Mouse (Mus musculus) ES-Bruce4 (cell line): ENCODE results near the gene Plod3. TPM values are rescaled to one million over a fixed set of nuclear protein-coding genes. Genes with fewer than 3 reads are reported as not detected.
A peak's percentile ranks its signal among the peaks of the same experiment; 100 is the strongest.

Experiments used
- H3K27ac ChIP-seq: 2 replicates; pipeline ENCODE4 v1.5.1; 2012; ENCODE audit warnings: low read length, inconsistent platforms; ENCODE audit not compliant: insufficient read depth
- H3K27me3 ChIP-seq: 2 replicates; pipeline ENCODE4 v1.6.1; 2012; ENCODE audit warnings: mild to moderate bottlenecking, low read length, inconsistent platforms; ENCODE audit not compliant: control insufficient read depth, poor library complexity, insufficient read depth, severe bottlenecking
- H3K36me3 ChIP-seq: 2 replicates; pipeline ENCODE4 v1.6.1; 2012; ENCODE audit warnings: inconsistent platforms, mild to moderate bottlenecking, low read length, moderate library complexity; ENCODE audit not compliant: control insufficient read depth, poor library complexity, insufficient read depth, severe bottlenecking
- H3K4me1 ChIP-seq: one replicate; pipeline ENCODE4 v1.8.1; 2011; ENCODE audit warnings: low read length; ENCODE audit not compliant: control insufficient read depth, insufficient read depth
- H3K4me3 ChIP-seq: 2 replicates; pipeline ENCODE4 v1.5.1; 2011; ENCODE audit warnings: low read depth, mild to moderate bottlenecking, low read length
- H3K9ac ChIP-seq: 2 replicates; pipeline ENCODE4 v1.6.1; 2012; ENCODE audit warnings: low read depth, mild to moderate bottlenecking, inconsistent platforms; ENCODE audit not compliant: poor library complexity, severe bottlenecking
- H3K9me3 ChIP-seq: replicated peaks from 2 replicates; pipeline ENCODE4 v1.6.1; 2012; ENCODE audit warnings: mild to moderate bottlenecking, low read length, inconsistent platforms; ENCODE audit not compliant: control insufficient read depth, poor library complexity, insufficient read depth, severe bottlenecking
- CTCF ChIP-seq: IDR thresholded peaks from one replicate; pipeline ENCODE4 v1.8.1; 2011; ENCODE audit warnings: low read depth, low read length
- EP300 ChIP-seq: IDR thresholded peaks from 2 replicates; pipeline ENCODE4 v1.6.1; 2011; ENCODE audit warnings: low read depth, low read length; ENCODE audit not compliant: insufficient read depth
- POLR2A ChIP-seq: IDR thresholded peaks from one replicate; pipeline ENCODE4 v1.8.1; 2011; ENCODE audit warnings: low read length; ENCODE audit not compliant: insufficient read depth
- polyA plus RNA-seq: library from polyadenylated mRNA; stranded (reverse); fragments of >200 nt; gene quantifications from 2 replicates; pipeline ENCODE4 v1.2.4, GENCODE M21; 2011; ENCODE audit warnings: low read depth; ENCODE audit not compliant: missing spikeins, insufficient read depth, insufficient read length

Plod3 gene
- polyA plus RNA-seq, 1 experiment, result 29.3 TPM

DNA sequence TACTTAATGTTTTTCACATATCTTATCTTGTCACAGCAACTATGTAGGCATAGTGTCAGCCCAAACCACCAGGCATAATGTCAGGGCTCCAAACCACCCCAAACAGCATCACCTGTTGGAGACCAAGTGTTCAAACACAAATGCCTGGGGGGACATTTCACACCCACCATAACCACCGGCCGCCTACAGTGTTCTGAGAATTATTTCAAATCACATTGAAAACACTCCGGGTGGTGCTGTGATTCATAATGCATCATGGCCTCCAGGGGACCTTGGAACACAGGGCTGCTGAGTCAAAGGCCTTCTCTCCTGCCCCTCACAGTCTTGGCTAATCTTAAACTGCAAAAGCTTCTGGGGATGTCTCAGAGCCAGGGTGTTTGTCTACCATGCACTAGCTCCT, 29.1 kb downstream of the Plod3 start:
- TF ChIP-seq EP300, result no peak
- no peak for TF ChIP-seq POLR2A
- no peak for TF ChIP-seq CTCF
- no peaks in the 10 kb centered on the region for H3K36me3 ChIP-seq
- H3K27me3 ChIP-seq, result 0 out of 2 replicates have a peak, but pooled peaks cover 2% of the 10 kb centered on the region
- no peaks in the 10 kb centered on the region for H3K9me3 ChIP-seq
- H3K4me3 ChIP-seq, result no peak overlapping the region
- no peak overlapping the region for H3K27ac ChIP-seq
- no peaks in the 10 kb centered on the region for H3K4me1 ChIP-seq
- H3K9ac ChIP-seq, result no peak overlapping the region

DNA sequence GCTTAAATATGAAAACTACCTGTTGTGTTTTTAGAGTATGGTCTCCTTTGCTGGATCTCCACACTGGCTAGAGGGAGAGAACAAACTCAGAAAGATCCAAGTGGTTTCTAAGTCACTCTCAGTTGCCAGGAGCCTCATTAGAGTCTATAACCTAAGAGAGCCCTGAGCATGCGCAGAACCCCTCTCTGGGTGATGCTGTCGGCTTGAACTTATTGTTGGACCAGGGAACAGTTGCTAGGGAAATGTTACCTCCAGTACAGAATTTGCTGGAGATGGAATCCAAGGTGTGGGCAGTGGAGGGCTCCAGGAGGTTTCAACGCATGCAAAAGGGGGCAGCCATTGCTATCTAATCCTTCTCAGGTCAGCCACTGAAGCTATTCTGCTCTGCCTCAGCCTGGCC, 37.5 kb downstream of the Plod3 start:
- peak overlapping the region; percentile 9; the same call in 1 of the 2 replicates for H3K4me3 ChIP-seq
- no peaks in the 10 kb centered on the region for H3K4me1 ChIP-seq
- H3K27me3 ChIP-seq, result no peaks in the 10 kb centered on the region
- peak overlapping the region; percentile 53 for H3K27ac ChIP-seq
- no peak for TF ChIP-seq EP300
- TF ChIP-seq POLR2A, result no peak
- TF ChIP-seq CTCF, result no peak
- no peaks in the 10 kb centered on the region for H3K9me3 ChIP-seq
- H3K36me3 ChIP-seq, result no peaks in the 10 kb centered on the region
- H3K9ac ChIP-seq, result peak overlapping the region; percentile 39

DNA sequence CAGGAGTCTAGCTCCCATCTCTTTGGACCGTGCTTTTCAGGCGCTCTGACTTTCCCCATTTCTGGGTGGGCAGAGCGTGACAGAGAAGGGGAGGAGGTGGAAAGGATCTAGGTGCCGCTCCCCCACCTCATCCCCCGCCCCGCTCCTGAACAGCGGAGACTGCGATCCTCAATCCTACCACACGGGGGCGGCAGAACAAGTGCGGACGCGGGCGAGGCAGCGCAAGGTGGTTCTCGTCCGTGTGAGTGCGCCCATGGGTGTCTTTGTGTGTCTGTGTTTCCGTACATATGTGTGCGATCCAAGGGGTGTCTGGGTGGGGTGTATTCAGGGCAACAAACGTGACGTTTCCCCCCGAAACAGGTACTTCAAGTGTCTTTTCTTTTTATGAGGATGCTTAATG, 38.3 kb downstream of the Plod3 start:
- Histone ChIP-seq H3K27ac (peak overlapping the region; percentile 64; the same call in 1 of the 2 replicates), H3K4me1 (no peaks in the 10 kb centered on the region), H3K4me3 (peak overlapping the region; percentile 56), H3K27me3 (no peaks in the 10 kb centered on the region), H3K9me3 (no peaks in the 10 kb centered on the region), H3K36me3 (no peaks in the 10 kb centered on the region), H3K9ac (peak overlapping the region; percentile 39)
- 0 out of 2 replicates have a peak, but pooled peaks have one; percentile 52 for TF ChIP-seq EP300
- peak; percentile 95 for TF ChIP-seq CTCF
- TF ChIP-seq POLR2A, result no peak

DNA sequence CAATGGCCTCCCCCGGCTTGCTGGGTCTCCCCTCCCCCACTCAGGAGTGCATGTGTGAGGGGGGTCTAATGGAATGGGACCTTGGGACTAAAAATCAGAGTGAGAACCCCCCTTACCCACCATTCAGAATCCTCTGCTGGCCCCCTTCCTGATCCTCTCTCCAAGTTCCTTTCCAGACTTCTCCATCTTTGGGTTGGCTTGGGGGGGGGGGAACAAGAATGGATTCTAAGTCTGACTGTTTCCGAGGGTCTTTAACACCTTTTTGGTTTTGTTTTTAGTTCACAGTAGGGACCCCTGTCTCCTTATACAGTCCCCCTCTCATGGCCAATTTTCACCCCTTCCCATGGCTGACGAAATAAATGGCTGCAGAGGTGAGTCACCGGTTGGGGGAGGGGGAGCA, 39.3 kb downstream of the Plod3 start, which contains the start of gene Vgf:
Vgf (plus strand) TSS at position 301 of the 400 bp plus-strand sequence.
- Histone ChIP-seq H3K27me3 (0 out of 2 replicates have a peak, but pooled peaks cover 5% of the 10 kb centered on the region), H3K4me3 (peak within 1 kb of the TSS; percentile 56), H3K27ac (no peak within 1 kb of the TSS), H3K36me3 (no peaks in the 10 kb centered on the region), H3K4me1 (no peaks in the 10 kb centered on the region), H3K9ac (0 out of 2 replicates have a peak within 1 kb of the TSS, but pooled peaks have one; percentile 2), H3K9me3 (no peaks in the 10 kb centered on the region)
- TF ChIP-seq EP300 (no peak), POLR2A (no peak)

DNA sequence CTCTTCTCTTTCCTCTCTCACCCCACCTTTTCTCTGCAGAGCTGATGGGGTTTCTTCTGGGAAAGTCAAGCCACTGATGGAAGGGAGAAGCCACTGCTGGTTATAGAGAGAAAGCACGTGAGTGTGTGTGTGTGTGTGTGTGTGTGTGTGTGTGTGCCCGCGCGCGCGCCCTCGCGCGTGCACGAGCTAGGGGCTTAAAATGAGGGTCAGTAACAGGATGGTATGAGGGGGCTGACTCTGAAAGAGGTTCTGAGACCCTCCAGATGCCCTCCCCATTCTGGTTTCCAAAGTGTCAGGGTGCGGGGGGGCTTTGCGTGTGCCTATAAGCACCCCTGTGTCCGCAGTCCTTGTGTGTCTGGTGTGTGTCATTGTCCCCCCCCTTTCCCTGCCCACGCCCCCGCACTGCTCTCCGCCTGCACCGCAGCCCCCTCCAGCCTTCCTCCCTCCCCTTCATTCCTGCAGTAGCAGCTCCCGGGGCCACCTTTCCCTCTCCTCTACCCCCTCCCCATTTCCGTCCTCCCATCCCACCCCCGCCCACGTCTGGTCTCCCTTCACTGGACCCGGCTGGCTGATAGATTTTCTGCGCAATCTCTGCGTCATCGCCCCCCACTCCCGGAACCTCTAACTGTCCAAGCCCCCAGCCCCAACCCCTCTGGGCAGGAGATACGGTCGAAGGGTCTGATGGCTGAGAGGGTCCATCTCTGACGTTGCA, 41.9 kb downstream of the Plod3 start:
- no peaks in the 10 kb centered on the region for H3K9me3 ChIP-seq
- peak overlapping the region; percentile 70 for H3K4me3 ChIP-seq
- H3K27ac ChIP-seq, result no peak overlapping the region
- H3K9ac ChIP-seq, result peak overlapping the region; percentile 29
- H3K36me3 ChIP-seq, result no peaks in the 10 kb centered on the region
- TF ChIP-seq CTCF, result no peak
- H3K4me1 ChIP-seq, result no peaks in the 10 kb centered on the region
- peaks cover 8% of the 10 kb centered on the region; the same call in 1 of the 2 replicates for H3K27me3 ChIP-seq

DNA sequence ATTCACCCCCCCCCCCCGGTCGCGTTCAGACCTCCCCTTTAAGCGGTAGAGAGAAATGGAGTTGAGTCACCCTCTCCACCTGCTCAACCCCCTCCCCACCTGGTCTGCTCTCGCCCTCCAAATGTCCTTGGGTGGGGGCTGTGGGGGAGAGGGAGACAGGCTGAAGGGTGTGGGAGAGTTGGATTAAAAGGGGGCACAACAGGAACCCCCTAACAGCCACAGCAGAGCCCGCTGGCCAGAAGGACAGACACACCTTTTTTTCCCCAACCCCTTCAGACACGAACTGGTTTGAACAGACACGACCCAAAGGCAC, 42.4 kb downstream of the Plod3 start:
- Histone ChIP-seq H3K9me3 (no peaks in the 10 kb centered on the region), H3K4me3 (peak overlapping the region; percentile 70), H3K27me3 (peaks cover 8% of the 10 kb centered on the region; the same call in 1 of the 2 replicates), H3K9ac (peak overlapping the region; percentile 29), H3K36me3 (no peaks in the 10 kb centered on the region), H3K4me1 (no peaks in the 10 kb centered on the region), H3K27ac (peak overlapping the region; percentile 17; the same call in 1 of the 2 replicates)
- TF ChIP-seq POLR2A (no peak), EP300 (no peak), CTCF (no peak)
